Mouse (Mus musculus): ENCODE measurements at regions not wholly inside any gene's neighbourhood (a gene's known extent, or its start where the extent isn't known, plus 50 kb on each side); places are given as distances from the start of the nearest gene placed in this dataset.

DNA sequence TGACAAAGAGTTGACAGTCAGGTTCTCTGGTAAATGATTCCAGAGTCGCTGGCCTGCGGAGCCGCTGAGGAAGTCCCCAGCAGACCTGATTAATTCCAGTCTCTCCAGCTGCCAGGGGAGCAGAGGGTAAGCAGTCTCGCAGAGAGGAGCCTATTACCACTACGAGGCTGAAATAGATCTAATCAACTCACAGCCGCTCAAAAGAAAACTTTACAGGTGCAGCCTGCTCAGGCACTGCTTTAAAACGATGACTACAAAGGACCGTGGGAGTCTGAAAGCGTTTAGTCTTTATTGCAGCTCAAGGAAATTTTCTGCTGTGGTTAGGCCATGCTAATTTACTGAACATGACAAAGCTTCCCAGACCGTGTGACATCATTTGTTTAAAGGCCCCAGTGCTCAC, 462.3 kb upstream of the Pou3f3 start:
- no peak for DNase-seq

DNA sequence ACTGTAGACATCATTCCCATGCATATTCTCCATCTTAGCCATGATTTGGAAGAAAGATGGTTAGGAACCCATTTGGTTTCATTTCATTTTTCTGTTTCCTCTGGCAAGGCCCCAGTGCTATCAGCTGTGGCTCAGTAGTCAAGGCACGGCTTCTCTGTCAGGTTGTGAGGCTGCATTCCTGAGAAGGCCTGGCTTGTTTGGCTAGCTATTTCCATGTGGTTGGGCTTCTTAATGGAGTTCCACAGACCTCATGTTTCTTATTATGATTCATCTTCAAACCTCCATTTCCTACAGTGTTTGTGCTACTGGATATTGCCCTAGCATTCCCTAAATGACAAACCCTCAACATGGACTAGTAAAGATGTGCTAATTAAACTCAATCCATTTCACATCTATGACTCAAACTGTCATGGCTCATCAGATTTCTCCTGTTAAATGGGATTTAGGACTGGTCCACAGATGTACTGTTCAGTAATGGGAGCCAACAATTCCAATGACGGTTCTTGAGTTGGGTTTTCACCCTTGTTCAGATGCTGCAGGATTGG, 459.0 kb upstream of the Pou3f3 start:
- DNase-seq, result no peak

DNA sequence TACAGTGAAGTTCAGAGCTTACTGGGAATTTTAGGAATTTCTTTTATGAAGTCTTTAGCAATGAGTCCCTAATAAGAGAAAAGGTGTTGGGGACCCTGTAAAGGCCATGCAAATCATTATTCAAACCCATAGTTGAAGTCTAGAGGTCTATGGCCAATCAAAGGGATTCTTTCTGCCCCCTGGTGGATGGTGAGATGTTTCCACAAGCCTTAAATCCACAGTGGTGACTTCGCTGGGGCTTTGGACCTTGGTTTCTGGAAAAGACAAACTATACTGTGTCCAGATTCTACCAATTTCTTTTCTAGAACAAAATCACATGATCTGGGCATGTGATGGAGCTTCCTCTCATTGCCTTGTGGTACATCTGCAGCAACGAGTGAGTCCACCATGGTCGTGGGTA, 457.2 kb upstream of the Pou3f3 start:
- no peak for DNase-seq

DNA sequence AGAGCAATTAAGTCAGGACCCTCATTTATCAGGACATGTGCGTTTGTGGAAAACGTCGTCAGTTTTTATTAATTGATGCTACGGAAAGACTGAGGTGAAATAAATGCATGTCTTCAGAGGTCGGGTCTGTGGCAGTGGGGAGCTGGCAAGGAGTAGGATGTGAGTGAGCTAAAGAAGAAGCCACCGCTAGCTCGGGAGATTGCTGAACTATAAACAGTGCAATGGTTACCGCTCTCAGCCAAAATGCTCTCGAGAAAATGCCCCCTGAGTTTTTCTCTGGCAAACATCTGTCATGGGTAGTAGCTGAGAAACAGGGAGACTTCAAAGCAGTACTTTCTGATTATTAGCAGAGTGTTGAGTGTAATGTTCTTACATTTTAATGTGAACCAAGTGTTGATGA, 454.4 kb upstream of the Pou3f3 start:
- no peak for DNase-seq

DNA sequence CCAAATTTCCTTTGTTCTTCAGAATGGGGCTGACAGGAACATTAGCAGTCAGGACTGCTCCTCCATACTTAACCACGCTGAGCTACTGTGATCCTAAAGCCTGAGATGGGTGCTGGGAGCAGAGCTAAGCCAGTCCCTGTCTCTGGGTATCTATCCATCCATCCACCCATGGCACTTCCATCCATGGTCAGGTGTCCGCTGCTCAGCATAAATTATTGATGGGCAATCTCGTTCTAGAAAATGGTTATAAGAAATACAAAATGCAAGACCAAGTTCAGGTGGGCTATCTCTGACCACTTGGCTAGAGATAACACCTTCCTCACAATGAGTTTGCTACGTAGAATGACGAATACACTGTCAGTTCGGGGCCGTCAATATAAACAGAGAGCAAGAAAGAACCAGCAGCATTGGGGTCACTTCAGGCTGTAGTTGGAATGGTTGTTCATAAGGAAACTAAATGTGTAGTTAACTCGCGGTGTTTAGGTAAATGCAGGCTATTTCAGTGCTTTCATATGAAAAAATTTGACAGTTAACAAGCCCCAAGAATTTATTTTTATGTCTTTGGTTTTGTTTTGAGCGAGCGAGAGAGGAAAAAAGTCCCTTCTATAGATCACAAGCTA, 453.9 kb upstream of the Pou3f3 start:
- DNase-seq, result no peak

DNA sequence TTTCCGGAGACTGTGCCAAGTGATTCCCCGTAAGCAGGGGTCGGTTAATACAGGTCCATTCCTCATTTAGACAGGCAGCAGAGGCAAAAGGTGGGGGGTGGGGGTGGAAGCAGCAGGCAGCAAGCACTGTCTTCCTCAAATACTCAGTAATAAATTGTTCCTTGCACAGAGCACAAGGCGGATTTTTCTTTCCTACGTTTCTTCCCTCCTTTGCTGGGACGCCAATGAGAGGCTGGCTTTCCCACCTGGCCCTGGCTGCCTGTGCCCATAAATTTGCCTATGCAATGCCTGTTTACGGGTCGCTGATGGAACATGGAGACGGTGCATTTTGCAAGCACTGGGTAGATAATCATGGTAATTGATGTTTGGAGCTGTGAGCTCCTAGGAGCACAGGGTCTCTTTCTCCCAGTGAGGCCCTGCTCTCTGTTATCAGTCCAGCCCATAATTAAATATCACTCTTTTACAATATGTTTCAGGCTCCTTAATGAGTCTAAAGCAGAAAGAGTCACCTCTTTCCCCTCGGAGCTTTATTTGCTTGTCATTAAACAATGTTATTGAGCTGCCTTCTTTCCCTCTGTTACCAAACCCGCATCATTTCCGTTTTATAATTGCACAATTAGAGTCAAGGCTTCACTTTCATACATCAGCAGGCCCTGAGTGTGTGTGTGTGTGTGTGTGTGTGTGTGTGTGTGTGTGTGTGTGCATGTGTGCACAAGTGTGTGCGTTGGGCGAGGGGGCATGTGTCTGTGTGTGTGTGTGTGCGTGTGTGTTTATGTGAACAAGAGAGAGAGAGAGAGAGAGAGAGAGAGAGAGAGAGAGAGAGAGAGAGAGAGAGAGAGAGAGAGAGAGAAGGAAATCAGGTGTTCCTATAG, 452.7 kb upstream of the Pou3f3 start:
- DNase-seq, result no peak

DNA sequence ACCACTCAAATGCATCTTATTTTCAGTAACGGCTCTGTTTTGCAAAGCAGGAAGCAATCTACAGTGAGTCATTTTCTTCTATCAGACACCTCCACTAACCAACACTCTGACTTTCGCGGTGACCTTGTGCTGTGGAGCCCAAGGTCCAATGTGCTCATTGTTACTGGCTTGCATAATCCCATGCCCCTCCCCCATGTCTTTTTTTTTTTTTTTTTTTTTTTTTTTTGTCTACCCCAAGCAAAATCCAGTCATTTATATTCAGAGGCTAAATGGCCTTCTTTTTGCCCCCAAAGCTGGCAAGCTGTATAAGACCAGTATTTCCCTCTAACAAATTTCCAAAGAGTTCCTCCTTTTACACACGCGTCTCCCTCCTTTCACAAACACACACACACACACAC, 452.1 kb upstream of the Pou3f3 start:
- DNase-seq, result no peak

DNA sequence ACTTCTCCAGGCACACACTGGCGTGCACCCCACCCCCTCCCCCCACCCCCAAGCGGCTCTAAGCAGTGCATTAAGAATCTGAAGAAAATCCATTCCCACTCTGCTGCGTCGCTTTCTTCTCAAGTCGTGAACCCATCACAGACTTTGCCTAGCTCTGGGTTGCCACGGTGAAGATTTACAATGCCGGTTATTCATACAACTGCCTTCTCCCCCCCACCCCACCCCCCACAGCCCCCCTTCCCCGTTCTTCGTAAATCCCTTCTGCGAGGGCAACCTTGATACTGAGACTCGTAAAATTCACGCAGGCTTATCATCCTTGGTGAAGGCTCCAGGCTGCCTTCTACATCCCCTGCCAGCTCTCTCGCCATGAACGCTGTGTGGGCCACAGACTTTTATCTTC, 451.7 kb upstream of the Pou3f3 start:
- no peak for DNase-seq

DNA sequence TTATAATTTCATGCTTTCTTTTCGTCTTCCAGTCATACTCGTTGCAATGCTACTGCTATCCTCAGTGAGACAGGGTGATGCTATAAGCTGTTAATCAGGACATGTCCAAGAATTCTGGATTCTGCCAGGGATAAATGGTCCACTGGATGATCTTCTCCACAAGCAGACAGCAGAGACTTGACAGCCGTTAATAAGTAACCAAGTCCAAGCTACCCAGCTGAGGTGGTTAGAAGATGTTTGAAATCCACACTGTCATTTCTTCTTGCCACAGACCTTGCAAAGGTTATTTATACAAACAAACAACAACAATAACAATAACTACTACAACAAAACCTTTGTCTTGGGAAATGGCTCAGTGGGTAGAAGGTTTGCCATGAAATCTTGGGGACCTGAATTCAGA, 443.2 kb upstream of the Pou3f3 start:
- DNase-seq, result no peak

DNA sequence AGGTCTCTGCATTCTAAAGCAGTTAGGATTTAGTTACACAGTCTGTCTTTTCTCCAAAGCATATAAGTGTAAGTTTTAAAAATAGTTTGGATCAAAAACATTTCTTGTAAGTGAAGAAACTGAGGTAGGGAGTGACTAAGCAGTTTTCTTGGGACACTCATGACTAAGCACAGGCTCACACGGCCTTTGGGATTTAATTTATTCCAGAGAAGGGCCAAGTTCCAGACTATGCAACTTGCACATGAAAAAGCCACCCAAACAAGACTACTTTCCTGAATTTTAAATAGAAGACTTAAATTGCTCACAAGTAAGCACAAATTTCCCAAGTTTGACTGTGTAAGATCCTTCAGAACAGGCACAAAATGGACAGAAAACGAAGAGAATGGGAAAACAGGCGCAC, 441.8 kb upstream of the Pou3f3 start:
- DNase-seq, result no peak

DNA sequence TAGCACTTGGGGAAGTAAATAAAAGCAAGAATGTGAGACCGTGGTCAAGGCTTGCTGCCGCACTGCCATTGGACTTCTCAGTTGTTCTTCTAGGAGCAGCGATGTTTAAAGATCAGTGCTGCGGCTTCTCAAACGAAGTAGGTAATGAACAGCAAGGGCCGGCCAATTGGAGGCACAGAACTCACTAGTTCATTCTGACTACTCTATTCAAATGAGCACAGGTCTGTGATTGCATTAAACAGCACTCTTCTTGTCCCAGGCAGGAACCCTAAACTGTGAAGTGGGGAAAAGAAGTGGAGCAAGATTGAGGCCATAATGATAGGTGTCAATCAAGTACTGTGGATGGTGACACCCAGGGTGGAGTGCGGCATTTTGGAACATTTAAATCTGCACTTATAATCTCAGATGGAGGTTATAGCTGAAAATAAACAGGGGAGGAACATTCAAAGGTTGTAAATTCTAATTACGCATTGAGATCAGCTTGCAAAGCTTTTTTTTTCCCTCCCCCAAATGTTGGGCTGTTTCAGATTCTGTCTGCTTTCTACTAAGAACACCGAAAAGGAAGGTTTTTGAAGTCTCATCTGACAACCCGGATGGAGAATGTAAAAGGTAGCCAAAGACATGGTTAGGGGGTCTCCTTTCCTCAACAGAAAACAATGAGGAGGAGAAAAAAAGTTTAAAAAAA, 438.5 kb upstream of the Pou3f3 start:
- no peak for DNase-seq

DNA sequence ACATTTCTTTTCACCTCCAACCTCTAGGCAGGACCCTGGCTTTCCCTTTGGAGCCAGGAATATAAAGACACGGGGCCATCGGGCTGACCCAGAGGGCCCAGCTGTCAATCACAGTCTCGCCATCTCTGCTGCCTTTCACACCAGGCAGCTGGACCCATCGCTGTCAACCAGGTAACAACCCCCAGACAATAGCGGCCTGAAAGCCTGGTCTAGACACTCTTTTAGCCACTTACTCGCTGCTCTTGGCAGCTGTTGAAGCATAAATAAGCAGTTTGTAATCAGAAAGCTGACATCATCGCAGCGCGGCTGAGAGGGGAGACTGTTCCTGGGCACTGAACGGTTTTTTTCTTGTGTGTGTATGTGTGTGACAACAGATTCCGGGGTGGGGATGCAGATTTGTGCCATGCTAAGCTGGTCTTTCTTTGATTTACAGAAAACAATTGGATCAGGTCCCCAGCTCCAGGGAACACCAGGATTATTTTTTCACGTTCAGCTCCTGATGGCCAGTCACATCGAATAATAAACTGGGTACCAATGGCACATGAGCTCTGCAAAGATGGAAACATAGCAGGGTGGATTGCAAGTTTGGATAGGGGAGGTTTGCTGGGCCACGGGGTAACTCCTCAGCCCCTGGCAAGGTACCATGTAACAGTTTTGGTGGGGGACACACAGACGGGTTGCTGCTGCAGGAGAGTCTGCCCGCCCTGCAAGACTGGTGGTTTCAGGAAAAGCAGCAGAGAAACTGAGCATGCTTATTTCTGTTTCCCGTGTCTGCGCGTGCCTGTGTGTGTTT, 437.6 kb upstream of the Pou3f3 start:
- peak; percentile 14 to 34 for DNase-seq

DNA sequence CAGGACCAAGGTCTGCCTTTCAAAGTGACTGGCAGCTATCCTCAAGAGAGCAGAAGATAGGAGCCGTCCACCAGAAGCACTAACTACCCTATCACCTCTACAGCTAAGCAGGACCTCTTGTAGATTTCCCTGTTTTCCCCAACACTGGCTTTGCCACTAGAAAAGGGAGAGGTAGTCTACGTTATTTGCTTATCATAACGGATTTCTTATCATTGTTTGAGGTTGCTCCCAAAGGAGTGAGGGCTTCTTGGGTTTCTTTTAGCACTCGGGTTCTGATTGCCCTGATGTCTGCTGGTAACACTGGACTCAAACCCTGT, 437.0 kb upstream of the Pou3f3 start:
- DNase-seq, result no peak

DNA sequence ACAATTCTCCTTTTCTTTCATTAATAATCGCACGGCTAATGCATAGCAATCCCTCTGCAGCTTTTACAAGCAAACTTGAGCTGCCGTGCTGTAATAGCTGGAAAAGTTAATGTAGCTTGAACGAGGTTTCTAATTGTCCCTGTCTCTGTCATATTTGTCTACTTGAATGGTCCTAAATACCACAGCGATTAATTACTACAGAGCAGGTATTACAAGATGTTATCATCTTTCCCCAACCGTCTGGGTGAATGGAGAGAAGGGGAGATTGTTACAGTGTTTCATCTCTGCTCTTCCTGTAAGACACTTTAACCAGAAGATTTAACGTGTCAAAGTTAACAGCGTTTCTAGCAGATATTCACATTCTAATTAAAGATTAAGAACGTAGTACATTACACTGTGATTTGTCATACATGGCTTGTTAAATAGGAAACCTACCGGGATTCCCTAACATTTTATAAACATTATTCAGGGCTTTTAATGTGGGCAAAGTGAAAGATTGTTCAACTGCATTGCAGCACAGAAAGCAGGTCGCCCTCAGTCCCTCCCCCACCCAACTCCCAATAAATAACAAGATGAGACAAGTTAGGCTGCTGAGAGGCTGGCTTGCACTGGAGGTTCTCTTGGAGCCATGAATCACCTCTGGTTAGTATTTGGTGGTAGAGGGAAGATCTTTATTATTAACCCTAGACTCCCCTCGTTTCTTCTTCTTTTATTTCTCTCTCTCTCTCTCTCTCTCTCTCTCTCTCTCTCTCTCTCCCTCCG, 436.2 kb upstream of the Pou3f3 start:
- DNase-seq, result peak in 1 of 2 experiments; percentile 9

DNA sequence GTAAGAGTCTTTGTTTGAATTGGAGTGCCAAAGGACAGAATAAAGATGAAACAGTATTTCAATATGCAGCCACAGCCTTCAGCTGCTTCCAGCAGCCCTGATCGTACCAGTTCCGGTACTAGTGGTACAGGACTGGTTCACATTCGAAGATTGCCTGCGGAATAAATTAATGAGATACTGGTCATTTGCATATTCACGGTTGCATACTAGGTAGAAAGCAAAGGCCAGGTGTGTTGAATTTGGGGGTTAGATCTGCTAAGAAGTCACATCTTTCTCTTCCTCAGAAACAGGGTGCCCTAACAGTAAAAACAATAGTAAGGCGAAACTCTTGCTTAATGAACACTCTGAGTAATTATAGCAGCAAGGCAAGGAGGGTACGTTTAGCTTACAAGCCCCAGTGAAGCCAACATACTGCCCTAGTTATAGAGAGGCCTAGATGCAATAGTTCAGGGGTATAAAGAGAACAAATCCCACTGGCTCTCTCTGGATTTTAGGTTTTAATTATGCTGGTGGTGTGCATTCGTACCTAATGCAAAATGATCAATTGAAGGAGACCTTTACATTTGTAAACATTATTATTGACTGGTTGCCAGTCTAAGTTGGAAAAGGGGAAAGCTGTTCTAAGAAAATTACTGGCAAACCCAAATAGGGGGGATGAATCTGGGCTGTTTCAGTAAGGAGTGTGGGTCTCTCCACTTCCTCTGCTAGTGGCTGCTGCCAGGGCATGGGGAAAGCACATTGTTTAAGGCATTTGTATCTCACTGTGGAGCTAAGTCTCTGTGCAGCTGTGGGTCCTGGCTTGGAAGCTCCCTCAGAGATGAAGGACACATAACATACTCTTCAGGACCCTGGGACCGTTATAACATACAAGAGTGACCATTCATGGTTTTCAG, 435.3 kb upstream of the Pou3f3 start:
- DNase-seq, result no peak

DNA sequence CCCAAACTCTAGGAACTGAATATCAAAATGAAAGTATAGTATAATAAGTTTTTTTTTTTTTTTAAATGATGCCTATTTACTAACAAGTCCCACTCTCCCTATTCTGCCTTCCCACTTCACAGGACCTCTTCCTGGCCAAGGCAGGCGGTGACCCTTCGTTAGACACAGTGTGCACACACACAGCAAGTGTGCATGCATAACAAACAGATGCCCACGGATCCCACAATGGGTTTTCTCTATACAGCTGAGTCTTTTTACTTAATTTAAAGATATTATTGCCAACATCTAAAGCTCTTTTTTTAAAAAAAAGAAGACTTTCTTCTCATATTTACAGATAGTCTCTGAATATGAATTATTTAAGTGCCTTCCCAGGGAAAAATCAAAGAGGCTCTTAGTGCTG, 434.5 kb upstream of the Pou3f3 start:
- no peak for DNase-seq

DNA sequence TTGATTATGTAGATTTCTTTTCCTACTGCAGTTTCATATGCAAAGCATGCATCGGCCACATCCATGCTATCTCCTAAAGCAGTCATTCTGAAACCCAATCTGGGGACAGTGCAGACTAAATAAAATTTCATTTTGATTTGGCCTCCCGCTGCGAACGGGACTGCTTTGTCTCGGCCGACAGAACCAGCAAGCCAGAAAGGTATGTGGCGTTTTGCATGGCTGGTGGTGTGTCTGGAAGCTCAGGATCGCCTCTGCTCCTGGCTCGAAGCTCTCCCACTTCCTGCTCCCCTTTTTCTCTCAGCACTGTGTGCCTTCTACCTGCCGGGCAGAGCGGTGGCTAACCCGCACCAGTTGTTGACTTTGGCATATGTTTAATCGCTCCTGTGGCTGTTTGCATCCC, 433.8 kb upstream of the Pou3f3 start:
- peak; percentile 30 to 38 for DNase-seq

DNA sequence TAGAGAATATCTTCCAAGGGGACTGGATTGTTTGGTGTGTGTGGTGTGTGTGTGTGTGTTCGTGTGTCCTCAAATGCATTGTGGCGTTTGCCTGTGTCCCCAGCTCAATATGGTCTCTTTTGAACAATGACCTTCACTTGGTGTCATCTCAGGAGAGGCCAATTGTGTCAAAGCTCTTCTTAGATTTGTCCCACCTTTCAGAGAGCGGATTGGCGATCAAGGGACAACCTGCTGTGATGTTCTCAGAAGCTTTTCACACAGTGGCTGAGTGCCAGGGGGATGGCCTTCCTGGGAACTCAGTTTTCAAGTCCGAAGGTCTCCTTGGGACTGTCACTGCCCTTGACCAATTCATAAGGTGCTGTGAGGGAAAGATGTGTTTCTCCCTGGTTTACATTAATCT, 433.0 kb upstream of the Pou3f3 start:
- DNase-seq, result no peak

DNA sequence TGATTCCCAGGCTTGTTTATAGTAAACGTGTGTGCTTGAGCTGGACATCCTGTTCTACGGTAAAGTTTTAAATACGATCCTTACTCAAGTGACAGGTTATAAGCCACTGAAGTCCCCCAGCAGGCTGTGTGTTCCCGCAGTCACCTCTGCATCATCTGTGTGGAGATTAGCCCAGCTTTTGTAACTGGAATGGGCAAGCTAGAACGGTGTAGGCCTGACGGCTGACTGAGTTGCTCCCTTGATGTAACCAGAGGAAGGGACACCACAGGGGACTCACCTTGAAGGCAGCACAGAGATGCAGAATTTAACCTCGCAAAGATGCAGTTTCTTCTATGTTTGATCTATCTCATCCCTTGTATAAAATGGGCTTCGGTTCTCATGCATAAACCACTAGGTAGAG, 418.4 kb upstream of the Pou3f3 start:
- no peak for DNase-seq

DNA sequence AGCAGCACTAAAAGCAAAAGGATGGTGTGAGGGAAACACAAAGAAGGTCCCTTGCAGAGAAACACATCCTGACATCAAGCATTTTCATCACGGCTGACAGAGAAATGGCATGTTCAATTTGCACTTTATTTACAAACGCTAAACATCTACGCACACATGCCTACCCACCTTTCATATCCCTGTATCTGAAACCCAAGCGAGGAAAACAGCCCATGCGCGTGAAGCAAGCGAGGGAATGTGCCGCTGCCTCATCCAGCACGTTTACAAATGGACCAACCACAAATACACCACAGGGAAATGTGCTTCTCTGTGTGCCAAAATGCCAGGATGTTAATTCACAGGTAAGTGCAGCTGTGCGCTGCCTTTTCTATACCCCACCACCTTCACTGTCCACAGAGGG, 399.7 kb upstream of the Pou3f3 start:
- no peak for DNase-seq

DNA sequence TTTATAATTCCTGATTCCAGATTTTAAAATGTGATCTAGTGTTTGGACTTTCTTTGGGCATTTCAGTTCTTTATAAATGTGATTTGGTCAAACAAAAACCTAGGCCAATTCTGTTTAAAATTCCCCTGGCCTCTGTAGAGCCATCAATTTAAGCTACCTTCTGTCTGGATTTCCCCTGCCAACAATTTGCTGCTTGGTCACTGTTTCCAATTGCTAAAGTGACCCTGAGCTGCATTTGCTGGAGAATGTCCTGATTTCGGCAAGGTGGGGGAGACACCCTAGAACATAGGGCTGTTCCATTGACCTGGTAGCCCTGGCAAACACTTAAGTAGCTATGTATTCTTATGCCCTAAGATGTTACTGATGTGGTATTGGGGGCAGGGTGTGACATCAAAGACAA, 386.3 kb upstream of the Pou3f3 start:
- no peak for DNase-seq

Data from layer of hippocampus, postnatal 36 days (tissue).